In genomic region chr8:110508766-110509165, GRCm38 (mm10) we compare ENCODE assay signal across 16 mouse cellular contexts.
DNase-seq lines count a peak whose midpoint lies in the region; TF ChIP-seq lines count a peak whose summit lies in the region.
"Had no signal": no experiment of that assay in that cellular context is flagged by ENCODE, and none has a peak within 500 bp of the region (broad histone marks: within the 10 kb centered on the region; RNA-seq: fewer than 3 reads in every experiment).

No protein-coding gene starts in this region.

- no peak for TF ChIP-seq CTCF in cerebellum, adult 2 months (IDR thresholded peaks at IDR 0.05; ENCODE audit: borderline replicate concordance, insufficient read depth, low read depth, low read length)

- no peak overlapping the region for H3K27ac ChIP-seq in cerebellum, adult 2 months (ENCODE audit: insufficient read depth, low read length)
- H3K27ac ChIP-seq: forebrain, embryonic 15.5 days; hindbrain, embryonic 13.5 days; liver, embryonic 14.5 days; neural tube, embryonic 12.5 days; stomach, postnatal 0 days had no signal

- no peaks in the 10 kb centered on the region for H3K4me1 ChIP-seq in cerebellum, adult 2 months (ENCODE audit: control insufficient read depth, insufficient read depth, low read length)
- H3K4me1 ChIP-seq: forebrain, embryonic 15.5 days; hindbrain, embryonic 13.5 days; neural tube, embryonic 12.5 days had no signal

- H3K27me3 ChIP-seq in cerebellum, adult 2 months (ENCODE audit: control insufficient read depth, insufficient read depth, low read length), result no peaks in the 10 kb centered on the region
- H3K27me3 ChIP-seq: forebrain, embryonic 15.5 days; neural tube, embryonic 12.5 days had no signal

- peak; percentile 15 to 30 for DNase-seq in cerebellum, adult 2 months
- no peak for DNase-seq in cerebellum, adult 11 months
- DNase-seq in lung, postnatal 14 days, result peak; percentile 18
- DNase-seq in lung, postnatal 4 days, result no peak
- DNase-seq in gastrocnemius, postnatal 25 days, result peak; percentile 56
- no peak for DNase-seq in kidney, postnatal 14 days
- DNase-seq in frontal cortex, adult 2 months (ENCODE audit: extremely low spot score in 1 of 2, low spot score in 1 of 2), result no peak
- DNase-seq: kidney, adult 11 months; kidney, postnatal 25 days; midbrain, embryonic 14.5 days; thymus, postnatal 4 days had no signal

- no peak for TF ChIP-seq POLR2A in cerebellum, adult 2 months (IDR thresholded peaks at IDR 0.05; ENCODE audit: borderline replicate concordance, insufficient read depth, low read length)

- H3K4me3 ChIP-seq in cerebellum, adult 2 months (replicated peaks; ENCODE audit: insufficient read depth, low read depth, low read length), result no peak overlapping the region
- H3K4me3 ChIP-seq: forebrain, embryonic 15.5 days; hindbrain, embryonic 13.5 days; neural tube, embryonic 12.5 days had no signal

- 6% methylated on average over 3 of the region's 3 CpGs for WGBS in cerebellum, adult 2 months

Comparison
In these comparisons a context has a peak if more than half of its experiments do, and no peak if none do; other contexts are left out.
1. DNase-seq: peak in cerebellum, adult 2 months (2 of 2), lung, postnatal 14 days (single experiment) and gastrocnemius, postnatal 25 days (single experiment); none in cerebellum, adult 11 months (single experiment), lung, postnatal 4 days (0 of 2), kidney, postnatal 14 days (single experiment) and frontal cortex, adult 2 months (0 of 2).